Mouse (Mus musculus) liver, embryonic 14.5 days (tissue): Measurements from ENCODE around the gene Dnajb14.
"Not testable (repeated sequence)": the region's sequence is repeated elsewhere in the genome, so short reads cannot be mapped to it uniquely, and the experiment has no call there.

Experiments
- CTCF ChIP-seq: IDR thresholded peaks from 2 replicates; pipeline ENCODE4 v1.5.1; 2016; ENCODE audit warnings: antibody characterized with exemption, low read depth, control low read depth
- EP300 ChIP-seq: IDR thresholded peaks from 2 replicates; pipeline ENCODE4 v1.6.1; 2016; ENCODE audit warnings: antibody characterized with exemption, low read depth

DNA sequence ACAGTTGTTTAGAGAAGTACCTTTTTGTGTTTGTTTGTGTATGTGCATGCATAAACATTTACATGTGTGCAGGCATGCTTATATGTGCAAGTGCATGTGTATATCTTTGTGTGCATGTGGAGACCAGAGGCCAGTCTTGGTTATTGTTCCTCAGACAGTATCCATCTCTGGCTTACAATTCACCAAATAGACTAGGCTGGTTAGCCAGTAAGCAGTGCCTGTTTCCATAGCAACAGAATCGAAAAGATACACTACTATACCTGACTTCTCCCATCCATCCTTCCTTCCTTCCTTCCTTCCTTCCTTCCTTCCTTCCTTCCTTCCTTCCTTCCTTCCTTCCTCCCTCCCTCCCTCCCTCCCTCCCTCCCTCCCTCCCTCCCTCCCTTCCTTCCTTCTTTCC lies 96.5 kb downstream of the Dnajb14 start:
- not testable (repeated sequence) for TF ChIP-seq EP300, CTCF
